In the genomic region with DNA sequence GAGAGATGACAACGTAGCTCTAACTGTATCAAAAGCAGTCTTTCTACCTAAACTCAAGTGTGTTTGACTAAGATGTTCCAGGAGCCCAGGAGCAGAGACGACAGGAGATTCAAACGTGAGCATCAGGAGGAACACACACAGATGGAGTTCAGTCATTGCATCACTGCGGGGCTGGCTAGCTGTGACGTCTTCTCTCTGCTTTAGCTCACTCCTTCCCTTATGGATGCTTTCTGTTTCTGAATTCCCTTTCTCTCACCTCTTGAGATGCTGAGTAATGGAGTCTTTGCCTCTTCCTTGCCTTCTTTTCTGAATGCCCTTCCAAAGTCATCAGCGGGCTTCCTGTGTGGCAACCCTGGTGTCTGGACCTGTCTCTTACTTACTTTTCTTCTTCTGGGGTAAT, we compare ENCODE assay signal across 21 mouse cellular contexts. TPM values are rescaled to one million over a fixed set of nuclear protein-coding genes. Genes with fewer than 3 reads are reported as not detected.
"Had no signal": no experiment of that assay in that cellular context is flagged by ENCODE, and none has a peak within 500 bp of the region (broad histone marks: within the 10 kb centered on the region; RNA-seq: fewer than 3 reads in every experiment).

No protein-coding gene starts in this region.

- DNase-seq: liver, embryonic 13.5 days; liver, postnatal 0 days; lung, adult 2 months; lung, postnatal 14 days; midbrain, embryonic 14.5 days; right cerebral cortex, postnatal 14 days; right cerebral cortex, postnatal 4 days; spleen, adult 18-20 months; thymus, adult 18-20 months; thymus, postnatal 14 days; thymus, postnatal 36 days had no signal

- ATAC-seq: liver, postnatal 0 days; lung, postnatal 0 days; midbrain, embryonic 16.5 days had no signal

RNA-seq across cellular contexts. Expression of gene Il1a, which starts 5.1 kb away (rescaled TPM):
- total RNA-seq: megakaryocyte-erythroid progenitor cell, adult 5-6 weeks had no signal
- polyA plus RNA-seq: midbrain, embryonic 12.5 days; myocyte; stomach, embryonic 14.5 days; urinary bladder, adult 2 months had no signal

RNA-seq across cellular contexts. Expression of gene Il1b, which starts 56.1 kb away (rescaled TPM):
- polyA plus RNA-seq: lung, embryonic 15.5 days; midbrain, embryonic 10.5 days; midbrain, embryonic 12.5 days; midbrain, embryonic 14.5 days; midbrain, embryonic 16.5 days; neural tube, embryonic 12.5 days had no signal
